Mouse (Mus musculus): ENCODE data around the gene Zfp428. TPM values are rescaled to one million over a fixed set of nuclear protein-coding genes. Genes with fewer than 3 reads are reported as not detected.

Gene Zfp428
- polyA plus RNA-seq, 1 experiment = 71.7 TPM

- Histone ChIP-seq H3K4me3 (ENCODE audit: insufficient read depth, low read length) (no peak overlapping the region), H3K4me1 (ENCODE audit: control insufficient read depth, insufficient read depth, low read length) (no peaks in the 10 kb centered on the region; the same call in 1 of the 2 replicates), H3K27ac (ENCODE audit: insufficient read depth, low read length) (no peak overlapping the region)
- TF ChIP-seq POLR2A (IDR thresholded peaks at IDR 0.05; ENCODE audit: extremely low read depth, insufficient read depth, low read length) (no peak), CTCF (IDR thresholded peaks at IDR 0.05; ENCODE audit: extremely low read depth, insufficient read depth, low read length) (no peak)
Measured at GRCm38 (mm10) chr7:24563191-24563836, 56.5 kb downstream of the Zfp428 start.

- Histone ChIP-seq H3K27ac (ENCODE audit: insufficient read depth, low read length) (no peak overlapping the region), H3K4me1 (ENCODE audit: control insufficient read depth, insufficient read depth, low read length) (no peaks in the 10 kb centered on the region; the same call in 1 of the 2 replicates), H3K4me3 (ENCODE audit: insufficient read depth, low read length) (no peak overlapping the region)
- TF ChIP-seq POLR2A (IDR thresholded peaks at IDR 0.05; ENCODE audit: extremely low read depth, insufficient read depth, low read length) (no peak), CTCF (IDR thresholded peaks at IDR 0.05; ENCODE audit: extremely low read depth, insufficient read depth, low read length) (no peak)
Measured at GRCm38 (mm10) chr7:24563837-24564206, 57.0 kb downstream of the Zfp428 start.

- Histone ChIP-seq H3K27ac (ENCODE audit: insufficient read depth, low read length) (no peak overlapping the region), H3K4me1 (ENCODE audit: control insufficient read depth, insufficient read depth, low read length) (no peaks in the 10 kb centered on the region; the same call in 1 of the 2 replicates), H3K4me3 (ENCODE audit: insufficient read depth, low read length) (no peak overlapping the region)
- TF ChIP-seq CTCF (IDR thresholded peaks at IDR 0.05; ENCODE audit: extremely low read depth, insufficient read depth, low read length) (peak; percentile 84), POLR2A (IDR thresholded peaks at IDR 0.05; ENCODE audit: extremely low read depth, insufficient read depth, low read length) (no peak)
Measured at GRCm38 (mm10) chr7:24564607-24565265, 57.9 kb downstream of the Zfp428 start.

Other genes starting within 250 kb of the Zfp428 start
- 9.2 and 11.0 TPM in 2 replicates for gene Zfp93, start 236.6 kb upstream of the Zfp428 start, polyA plus RNA-seq (2012; rRNA removed)
- gene Zfp61, start 205.8 kb upstream of the Zfp428 start, polyA plus RNA-seq (2012; rRNA removed) = 22.9 and 27.6 TPM in 2 replicates
- 20.2 and 22.4 TPM in 2 replicates for gene Zfp94, start 190.3 kb upstream of the Zfp428 start, polyA plus RNA-seq (2012; rRNA removed)
- 0.29 TPM in 1 of 2 replicates, not detected in the other for gene Tescl, start 173.1 kb upstream of the Zfp428 start, polyA plus RNA-seq (2012; rRNA removed)
- not detected in 2 replicates for gene Lypd5, start 157.8 kb upstream of the Zfp428 start, polyA plus RNA-seq (2012; rRNA removed)
- 0.47 and 0.77 TPM in 2 replicates for gene Kcnn4, start 136.7 kb upstream of the Zfp428 start, polyA plus RNA-seq (2012; rRNA removed)
- 81.7 and 84.5 TPM in 2 replicates for gene Smg9, start 107.4 kb upstream of the Zfp428 start, polyA plus RNA-seq (2012; rRNA removed)
- gene Irgc1, start 54.7 kb upstream of the Zfp428 start, polyA plus RNA-seq (2012; rRNA removed) = 0.55 and 1.4 TPM in 2 replicates
- 1.3 and 1.5 TPM in 2 replicates for gene Plaur, start 44.5 kb upstream of the Zfp428 start, polyA plus RNA-seq (2012; rRNA removed)
- gene Cadm4, start 25.0 kb upstream of the Zfp428 start, polyA plus RNA-seq (2012; rRNA removed) = 234 and 237 TPM in 2 replicates
- not detected in 2 replicates for gene AC161166.1, start 5.4 kb downstream of the Zfp428 start, polyA plus RNA-seq (2012; rRNA removed)
- gene Irgq, start 23.7 kb downstream of the Zfp428 start, polyA plus RNA-seq (2012; rRNA removed) = 52.9 and 53.9 TPM in 2 replicates
- gene Pinlyp, start 39.1 kb downstream of the Zfp428 start, polyA plus RNA-seq (2012; rRNA removed) = 0.33 TPM in 1 of 2 replicates, not detected in the other
- gene Xrcc1, start 39.3 kb downstream of the Zfp428 start, polyA plus RNA-seq (2012; rRNA removed) = 41.6 and 46.2 TPM in 2 replicates
- 18.4 and 19.4 TPM in 2 replicates for gene Ethe1, start 80.5 kb downstream of the Zfp428 start, polyA plus RNA-seq (2012; rRNA removed)
- 7.3 and 7.4 TPM in 2 replicates for gene Zfp575, start 80.6 kb downstream of the Zfp428 start, polyA plus RNA-seq (2012; rRNA removed)
- 0.08 and 0.11 TPM in 2 replicates for gene Phldb3, start 103.8 kb downstream of the Zfp428 start, polyA plus RNA-seq (2012; rRNA removed)
- gene Lypd3, start 129.5 kb downstream of the Zfp428 start, polyA plus RNA-seq (2012; rRNA removed) = not detected in 2 replicates
- not detected in 2 replicates for gene Tex101, start 169.7 kb downstream of the Zfp428 start, polyA plus RNA-seq (2012; rRNA removed)
- not detected in 2 replicates for gene BC049730, start 202.2 kb downstream of the Zfp428 start, polyA plus RNA-seq (2012; rRNA removed)
- not detected in 2 replicates for gene Gm4763, start 219.9 kb downstream of the Zfp428 start, polyA plus RNA-seq (2012; rRNA removed)

All from cortical plate, adult 2 months (tissue).